Mouse (Mus musculus) hindbrain, embryonic 11.5 days (tissue): ENCODE results near the gene Ctc1. TPM values are rescaled to one million over a fixed set of nuclear protein-coding genes. Genes with fewer than 3 reads are reported as not detected.

Source experiments
- ATAC-seq: fragments of 200-750 bp; cut with Nextera tagmentation; 2 replicates; pipeline ENCODE4 v1.8.0; 2017; ENCODE audit warnings: mild to moderate bottlenecking, moderate TSS enrichment, moderate library complexity; ENCODE audit not compliant: low FRiP score
- DNase-seq: peaks from one replicate; pipeline ENCODE4 v3.0.0-alpha.2; 2015; ENCODE audit warnings: low spot score
- H3K27ac ChIP-seq: fragments of 300-500 bp; sonication (generic); 2 replicates; pipeline ENCODE4 v1.5.1; 2014; ENCODE audit warnings: mild to moderate bottlenecking, low read depth, low read length
- H3K27me3 ChIP-seq: fragments of 300-500 bp; sonication (generic); 2 replicates; pipeline ENCODE4 v1.6.1; 2014; ENCODE audit warnings: mild to moderate bottlenecking, low read length, moderate library complexity, mixed read lengths; ENCODE audit not compliant: control insufficient read depth, insufficient read depth
- H3K36me3 ChIP-seq: fragments of 300-500 bp; sonication (generic); 2 replicates; pipeline ENCODE4 v1.6.1; 2014; ENCODE audit warnings: mild to moderate bottlenecking, low read length, moderate library complexity, mixed read lengths; ENCODE audit not compliant: control insufficient read depth, insufficient read depth
- H3K4me1 ChIP-seq: fragments of 300-500 bp; sonication (generic); replicated peaks from 2 replicates; pipeline ENCODE4 v1.6.1; 2014; ENCODE audit warnings: low read length, mixed read lengths; ENCODE audit not compliant: control insufficient read depth, insufficient read depth
- H3K4me2 ChIP-seq: fragments of 300-500 bp; sonication (generic); replicated peaks from 2 replicates; pipeline ENCODE4 v1.6.1; 2014; ENCODE audit warnings: mild to moderate bottlenecking, low read depth, low read length
- H3K4me3 ChIP-seq: fragments of 300-500 bp; sonication (generic); 2 replicates; pipeline ENCODE4 v1.5.1; 2014; ENCODE audit warnings: low read depth, low read length
- H3K9ac ChIP-seq: fragments of 300-500 bp; sonication (generic); 2 replicates; pipeline ENCODE4 v1.6.1; 2014; ENCODE audit warnings: low read depth, low read length
- H3K9me3 ChIP-seq: fragments of 300-500 bp; sonication (generic); 2 replicates; pipeline ENCODE4 v1.6.1; 2016; ENCODE audit warnings: low read length; ENCODE audit not compliant: control insufficient read depth
- WGBS: fragments of 180-500 bp; shearing (Covaris S2); extraction: QIAGEN DNeasy Blood & Tissue Kit; methylation state at CpG from one replicate; pipeline ENCODE4 v1.1.7; 2014; 5-methylcytosine and 5-hydroxymethylcytosine counted together
- polyA plus RNA-seq: library from polyadenylated mRNA; unstranded; fragments of >200 nt; fragmentation: Nextera tagmentation; extraction: Ambion mirVana; gene quantifications from 2 replicates; pipeline ENCODE4 v1.2.1, GENCODE M21; 2014

The Ctc1 gene
- polyA plus RNA-seq, 1 experiment from 2014 or later, result 48.7 TPM

- Histone ChIP-seq H3K4me2 (no peak overlapping the region), H3K4me1 (no peaks in the 10 kb centered on the region), H3K9ac (no peak overlapping the region), H3K27me3 (no peaks in the 10 kb centered on the region), H3K4me3 (no peak overlapping the region), H3K9me3 (no peaks in the 10 kb centered on the region), H3K36me3 (no peaks in the 10 kb centered on the region), H3K27ac (no peak overlapping the region)
- WGBS, result 88% methylated on average over 8 of the region's 8 CpGs
- ATAC-seq, result no peak
- no peak for DNase-seq
These were observed 65.1 kb downstream of the Ctc1 start for GRCm38 (mm10) chr11:69080855-69081222.

- ATAC-seq, result no peak
- Histone ChIP-seq H3K27me3 (no peaks in the 10 kb centered on the region), H3K4me2 (no peak overlapping the region), H3K4me1 (no peaks in the 10 kb centered on the region), H3K4me3 (no peak overlapping the region), H3K36me3 (no peaks in the 10 kb centered on the region), H3K9me3 (no peaks in the 10 kb centered on the region), H3K9ac (no peak overlapping the region), H3K27ac (no peak overlapping the region)
- no peak for DNase-seq
- WGBS, result 89% methylated on average over 7 of the region's 7 CpGs
These were observed 65.9 kb downstream of the Ctc1 start for GRCm38 (mm10) chr11:69081613-69082012.

GRCm38 (mm10) chr11:69085608-69086007 is 69.9 kb downstream of the Ctc1 start:
- no peak overlapping the region for H3K4me3 ChIP-seq
- peaks cover 13% of the 10 kb centered on the region for H3K4me1 ChIP-seq
- no peaks in the 10 kb centered on the region for H3K9me3 ChIP-seq
- H3K36me3 ChIP-seq, result no peaks in the 10 kb centered on the region
- WGBS, result 73% methylated on average over 6 of the region's 6 CpGs
- no peaks in the 10 kb centered on the region for H3K27me3 ChIP-seq
- no peak overlapping the region for H3K9ac ChIP-seq
- H3K4me2 ChIP-seq, result no peak overlapping the region
- no peak overlapping the region for H3K27ac ChIP-seq
- ATAC-seq (no peak), DNase-seq (no peak)

Other genes with a start within 250 kb of the Ctc1 start
- 53.3 and 55.0 TPM in 2 replicates for gene Ndel1, start 144.1 kb upstream of the Ctc1 start, polyA plus RNA-seq
- not detected in 2 replicates for gene Rnf222, start 127.4 kb upstream of the Ctc1 start, polyA plus RNA-seq
- 839 and 854 TPM in 2 replicates for gene Rpl26, start 114.3 kb upstream of the Ctc1 start, polyA plus RNA-seq
- gene Odf4, start 88.8 kb upstream of the Ctc1 start, polyA plus RNA-seq, result 0.15 and 0.18 TPM in 2 replicates
- gene Arhgef15, start 58.4 kb upstream of the Ctc1 start, polyA plus RNA-seq, result 4.9 and 5.5 TPM in 2 replicates
- 1.6 and 1.8 TPM in 2 replicates for gene Slc25a35, start 47.8 kb upstream of the Ctc1 start, polyA plus RNA-seq
- gene Rangrf, start 40.7 kb upstream of the Ctc1 start, polyA plus RNA-seq, result 56.0 and 59.3 TPM in 2 replicates
- 31.5 and 31.8 TPM in 2 replicates for gene Pfas, start 7.5 kb upstream of the Ctc1 start, polyA plus RNA-seq
- 131 and 141 TPM in 2 replicates for gene Aurkb, start 29.7 kb downstream of the Ctc1 start, polyA plus RNA-seq
- 9.8 and 11.6 TPM in 2 replicates for gene Borcs6, start 43.8 kb downstream of the Ctc1 start, polyA plus RNA-seq
- gene Tmem107, start 54.9 kb downstream of the Ctc1 start, polyA plus RNA-seq, result 52.4 and 54.6 TPM in 2 replicates
- gene Vamp2, start 72.6 kb downstream of the Ctc1 start, polyA plus RNA-seq, result 85.1 and 98.1 TPM in 2 replicates
- 5.6 and 7.4 TPM in 2 replicates for gene Per1, start 79.3 kb downstream of the Ctc1 start, polyA plus RNA-seq
- gene Hes7, start 104.5 kb downstream of the Ctc1 start, polyA plus RNA-seq, result 0.19 and 0.29 TPM in 2 replicates
- gene 9130213A22Rik, start 106.7 kb downstream of the Ctc1 start, polyA plus RNA-seq, result 0.21 TPM in 1 of 2 replicates, not detected in the other
- 0.06 and 0.40 TPM in 2 replicates for gene Aloxe3, start 110.0 kb downstream of the Ctc1 start, polyA plus RNA-seq
- gene Alox12b, start 141.1 kb downstream of the Ctc1 start, polyA plus RNA-seq, result 0.06 and 0.20 TPM in 2 replicates
- 0.04 TPM in 1 of 2 replicates, not detected in the other for gene Alox8, start 181.9 kb downstream of the Ctc1 start, polyA plus RNA-seq
- gene Gucy2e, start 221.1 kb downstream of the Ctc1 start, polyA plus RNA-seq, result 0.07 TPM in 1 of 2 replicates, not detected in the other